Mouse (Mus musculus) cerebellum, postnatal 4 days (tissue): Measurements from ENCODE around the gene Trp53tg5.

Source experiments
- DNase-seq, 2 experiments: peaks; one replicate each; pipeline ENCODE4 v3.0.0; 2022; ENCODE audit warnings: low spot score in 2 of 2, mixed read lengths in 1 of 2

The Trp53tg5 gene

DNA sequence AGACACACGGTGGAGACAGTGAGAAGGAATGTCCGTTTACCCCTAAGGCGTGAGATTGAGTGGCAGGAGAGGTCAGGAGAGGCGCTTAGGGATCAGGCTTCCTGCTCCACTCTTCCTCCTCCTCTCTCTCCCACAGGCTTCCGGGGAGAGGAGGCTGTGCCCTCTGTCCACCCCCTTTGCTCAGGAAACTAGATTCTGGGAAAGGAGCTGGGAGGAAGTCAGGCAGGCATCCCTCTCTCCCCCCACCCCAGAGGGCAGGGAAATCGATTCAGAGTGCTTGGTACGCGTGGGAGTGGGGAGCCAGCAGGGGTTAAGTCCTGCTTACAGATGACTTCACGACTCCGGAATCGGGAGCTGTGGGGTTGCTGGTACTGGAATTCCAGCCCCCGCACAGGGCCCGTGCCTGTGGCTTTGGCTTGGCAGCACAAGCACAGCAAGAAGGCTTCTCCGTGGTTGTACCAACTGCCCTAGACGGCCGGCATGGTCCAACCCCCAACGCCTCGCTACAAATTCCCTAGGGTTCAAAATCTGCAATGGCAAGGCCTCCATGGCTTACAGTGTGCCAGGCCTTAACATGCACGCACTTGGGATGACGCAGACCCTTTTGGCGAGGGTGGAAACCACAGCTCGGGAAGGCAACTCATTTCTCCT is 40.9 kb downstream of the Trp53tg5 start:
- DNase-seq = no peak

DNA sequence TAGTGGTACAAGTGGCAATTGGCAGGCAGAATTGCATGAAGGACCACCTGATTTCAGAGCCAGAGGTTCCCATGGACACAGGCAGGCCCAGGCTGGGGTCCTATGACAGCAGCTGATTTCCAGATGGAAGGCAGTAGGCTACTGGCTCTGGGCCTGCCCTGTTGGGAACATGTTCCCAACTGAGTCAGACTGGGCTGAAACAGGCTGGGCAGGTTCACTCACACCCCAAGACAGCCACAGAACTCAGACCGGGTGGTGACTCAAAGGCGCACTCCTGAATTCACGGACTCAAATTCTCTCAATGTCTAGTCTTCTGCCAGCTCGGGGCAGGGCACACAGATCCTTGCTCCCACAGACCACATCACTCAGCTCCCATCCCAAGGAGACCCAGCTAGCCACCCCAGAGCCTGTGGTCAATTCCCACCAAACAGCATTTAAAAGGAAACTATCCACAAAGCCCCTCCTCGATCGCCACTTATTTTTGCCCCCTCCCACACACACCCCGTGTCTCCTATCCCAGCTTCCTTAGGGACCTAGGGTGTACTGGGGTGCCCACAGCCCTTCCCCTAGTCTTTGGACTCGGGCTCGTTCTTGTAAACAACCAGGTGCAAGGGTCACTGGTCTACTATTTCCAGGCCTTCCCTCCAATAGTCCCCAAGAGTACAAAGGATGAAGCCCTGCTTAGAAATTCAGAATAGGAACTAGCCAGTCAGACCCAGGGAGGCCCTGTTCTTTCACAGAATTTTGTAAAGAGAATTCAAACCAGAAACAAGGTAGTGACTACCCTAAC is 41.7 kb downstream of the Trp53tg5 start:
- no peak for DNase-seq

DNA sequence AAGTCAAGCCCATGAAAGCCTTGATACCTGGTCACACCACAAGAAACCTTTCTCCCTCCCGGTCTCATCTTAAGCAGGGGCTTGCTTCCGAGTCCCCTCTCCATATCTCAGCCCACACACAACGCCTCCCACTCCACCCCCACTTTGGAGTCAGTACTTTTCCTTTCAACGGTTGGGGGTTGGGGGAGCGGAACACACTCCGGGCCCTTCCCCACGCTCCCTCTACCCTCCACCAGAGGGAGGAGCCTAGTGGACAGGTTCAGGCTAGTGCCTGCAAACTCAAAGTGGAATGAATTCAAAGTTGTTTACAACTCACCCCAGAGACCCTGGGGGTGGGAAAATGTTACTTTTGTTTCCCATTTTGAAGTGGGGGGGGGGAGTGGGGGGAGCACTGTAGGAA is 42.8 kb downstream of the Trp53tg5 start:
- DNase-seq = no peak

DNA sequence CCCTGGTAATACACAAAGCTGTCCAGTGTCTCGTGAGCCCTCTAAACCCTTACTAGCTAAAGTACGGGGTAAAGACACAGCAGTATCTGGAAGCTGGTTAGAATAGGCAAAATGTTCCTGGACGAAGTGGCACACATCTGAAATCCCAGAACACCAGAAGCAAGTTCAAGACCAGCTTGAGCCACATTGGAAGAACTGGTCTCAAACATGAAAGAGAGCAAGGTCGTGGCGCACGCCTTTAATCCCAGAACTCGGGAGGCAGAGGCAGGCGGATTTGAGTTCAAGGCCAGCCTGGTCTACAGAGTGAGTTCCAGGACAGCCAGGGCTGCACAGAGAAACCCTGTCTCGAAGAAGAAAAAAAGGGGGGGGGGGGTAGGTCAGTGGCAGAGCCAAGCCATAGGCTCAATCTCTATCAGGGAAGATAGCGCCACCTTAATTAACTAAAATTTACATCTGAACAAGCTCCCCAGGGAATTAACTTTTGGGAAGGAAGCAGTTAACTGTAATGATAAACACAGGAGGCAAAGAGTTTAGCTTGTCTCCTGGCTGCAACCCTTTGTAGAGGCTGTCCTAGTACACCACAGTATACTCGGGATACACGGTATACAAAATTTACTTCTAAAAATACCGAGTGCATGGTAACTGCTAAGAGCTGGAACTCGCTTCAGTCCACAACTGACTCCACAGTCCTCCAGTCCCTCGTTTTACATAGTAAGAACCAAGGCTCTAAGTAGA is 43.5 kb downstream of the Trp53tg5 start:
- DNase-seq = no peak

DNA sequence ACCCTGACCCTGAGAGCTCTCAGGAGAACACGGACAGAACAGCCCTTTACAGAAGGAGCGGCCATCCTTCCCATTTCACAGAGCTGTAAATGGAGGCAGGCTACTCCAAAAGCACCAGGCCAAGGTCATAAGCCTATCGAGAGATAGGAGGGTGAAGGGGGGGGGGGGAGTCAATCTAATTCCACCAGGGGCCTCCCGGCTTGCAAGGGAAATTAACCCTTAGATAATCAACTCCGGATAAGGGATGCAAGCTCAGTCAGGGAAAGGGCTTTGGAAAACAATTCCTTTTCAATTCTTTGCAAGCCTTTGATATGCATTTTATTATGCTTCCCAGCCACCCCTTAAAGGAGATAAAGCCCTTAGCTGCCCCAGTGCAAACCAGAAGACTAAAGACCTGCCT is 45.1 kb downstream of the Trp53tg5 start:
- DNase-seq = no peak

DNA sequence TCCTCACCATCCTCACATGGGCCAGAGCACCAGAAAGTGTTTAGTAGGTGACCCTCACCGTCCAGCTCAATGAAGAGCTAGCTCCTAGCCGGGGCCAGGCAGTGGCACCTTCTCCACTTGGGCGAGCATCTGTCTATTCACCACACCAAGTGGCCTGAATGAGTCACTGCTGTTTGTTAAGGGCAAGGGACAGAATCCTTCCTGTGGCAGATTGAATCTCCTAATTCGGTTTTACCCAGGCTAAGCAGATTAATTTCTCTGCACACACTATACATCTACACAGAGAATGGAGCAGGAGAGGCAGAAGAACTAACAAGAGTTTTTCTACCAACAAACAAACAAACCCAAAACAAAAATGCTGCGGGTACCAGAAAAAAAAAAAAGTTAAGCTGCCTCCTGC is 46.6 kb downstream of the Trp53tg5 start:
- DNase-seq = no peak

DNA sequence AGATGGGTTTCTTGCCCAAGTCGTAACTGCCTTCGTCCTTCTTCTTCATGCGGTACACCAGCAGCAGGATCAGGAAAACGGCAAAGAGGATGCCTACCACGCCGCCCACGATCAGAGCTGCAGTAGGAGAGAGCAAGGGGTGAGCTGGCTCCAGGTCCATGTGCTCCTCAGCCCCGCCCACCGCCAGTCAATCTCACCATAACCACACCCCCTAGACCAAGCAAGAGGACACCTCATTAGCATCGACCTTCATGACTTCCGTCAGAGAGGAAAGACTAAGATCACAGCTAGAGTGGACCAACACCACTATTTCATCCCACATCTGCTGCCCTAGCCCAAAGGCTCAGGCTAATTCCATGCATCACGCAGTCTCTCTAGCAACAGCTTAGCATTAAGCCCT is 47.4 kb downstream of the Trp53tg5 start:
- DNase-seq = no peak

DNA sequence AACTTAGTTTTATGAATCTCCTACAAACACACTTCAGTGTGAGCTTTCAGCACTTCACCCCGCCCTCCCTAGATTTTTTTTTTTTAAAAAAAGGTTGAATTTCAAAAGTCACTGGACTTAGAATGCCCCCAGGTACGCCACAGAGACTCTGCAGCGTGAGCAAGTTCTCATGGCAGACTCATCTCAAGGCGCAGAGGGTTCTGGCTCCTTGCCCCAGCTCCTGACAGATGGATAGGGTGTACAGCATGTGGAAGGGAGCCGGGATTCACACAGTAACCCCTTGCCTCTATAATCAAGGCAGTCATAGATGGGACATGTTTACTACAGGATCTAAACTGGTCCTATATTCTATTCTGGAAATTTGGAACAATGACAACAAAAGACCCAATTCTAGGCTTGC is 48.1 kb downstream of the Trp53tg5 start:
- DNase-seq = no peak

DNA sequence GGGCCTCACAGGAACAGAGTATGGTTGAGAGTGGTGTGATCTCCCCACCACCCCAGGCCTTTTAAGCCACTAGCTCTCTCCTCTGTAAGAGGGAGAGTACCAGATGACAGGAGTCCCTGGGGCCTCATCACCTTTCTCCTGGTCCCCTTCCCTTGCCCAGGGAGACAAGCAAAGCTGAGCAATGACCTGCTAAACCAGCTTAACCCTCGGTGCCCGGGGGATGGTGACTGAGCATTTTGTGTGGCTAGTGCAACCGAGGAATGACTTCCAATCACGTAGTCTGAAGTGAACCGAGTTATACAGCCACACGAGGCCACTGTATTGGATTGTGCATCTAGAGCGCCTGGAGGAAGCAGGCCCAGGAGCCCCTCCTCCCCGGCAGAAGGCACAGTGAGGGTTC is 49.1 kb downstream of the Trp53tg5 start:
- no peak for DNase-seq

DNA sequence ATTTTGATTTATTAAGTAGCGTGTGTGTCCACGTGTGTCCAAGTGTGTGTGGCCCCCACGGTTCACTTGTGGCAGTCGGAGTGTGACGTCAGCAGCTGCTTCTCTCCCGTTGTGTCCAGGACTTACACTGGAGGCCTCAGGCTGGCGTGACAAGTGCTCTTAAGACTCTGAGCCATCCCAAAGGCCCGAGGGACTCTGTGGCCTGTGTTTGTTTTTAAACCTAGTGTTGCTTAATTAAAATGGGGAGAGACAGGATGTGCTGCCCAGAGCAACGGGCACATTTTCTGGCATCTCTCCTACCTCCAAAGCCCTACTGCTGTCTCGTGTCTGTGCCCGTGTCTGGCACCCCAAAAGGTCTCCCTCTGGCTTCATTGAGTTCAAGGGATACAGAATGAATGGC is 50.1 kb downstream of the Trp53tg5 start:
- no peak for DNase-seq

DNA sequence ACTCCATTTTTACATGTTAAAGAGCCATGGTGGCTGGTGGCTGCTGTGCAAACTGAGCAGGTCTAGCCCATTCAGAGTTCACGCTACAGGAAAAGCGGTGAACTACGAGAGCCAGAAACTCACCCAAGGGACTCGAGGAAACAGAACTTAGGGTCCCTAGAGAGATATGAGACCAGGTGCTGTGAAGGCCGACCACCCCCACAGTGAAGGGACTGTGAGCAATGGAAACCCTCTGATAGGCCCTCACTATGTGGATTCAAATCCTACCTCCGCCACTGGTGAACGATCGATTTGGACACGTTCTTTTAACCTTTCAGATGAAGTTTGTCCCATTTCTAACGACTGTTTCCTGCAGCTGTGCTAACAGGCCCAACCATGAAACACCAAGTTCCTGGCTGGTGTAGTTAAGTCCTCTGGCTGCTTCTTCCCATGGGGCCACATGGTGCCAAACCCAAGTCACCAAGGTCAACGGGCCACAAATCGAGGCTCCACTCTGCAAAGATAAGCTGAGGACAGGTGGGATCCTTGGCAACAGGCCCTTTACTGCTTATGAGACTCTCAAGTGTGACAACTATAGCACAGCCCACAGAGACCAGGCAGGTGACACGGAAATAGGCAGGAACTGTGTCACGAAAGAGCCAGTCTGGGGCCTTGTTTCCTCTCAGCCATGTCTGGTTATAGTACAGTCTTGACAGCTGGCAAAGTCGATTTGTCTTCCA is 50.7 kb downstream of the Trp53tg5 start:
- DNase-seq = no peak

DNA sequence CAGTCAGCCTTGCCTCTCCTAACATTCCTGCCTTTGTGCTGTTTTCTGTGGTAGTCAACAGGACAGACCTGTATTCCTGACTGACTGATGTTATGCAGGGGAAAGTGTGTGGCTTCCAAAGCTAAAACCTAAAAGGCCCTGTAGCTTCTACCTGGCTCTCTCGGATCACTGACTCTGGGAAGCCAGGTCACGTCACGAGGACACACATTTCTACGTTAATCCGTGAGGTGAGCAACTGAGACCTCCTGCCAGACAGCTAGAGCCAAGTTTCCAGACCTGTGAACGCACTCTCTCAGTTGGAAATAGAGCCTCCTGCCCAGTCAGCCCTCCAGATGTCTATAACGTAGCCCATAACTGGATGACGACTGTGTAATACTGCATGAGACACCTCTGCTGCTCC is 51.5 kb downstream of the Trp53tg5 start:
- no peak for DNase-seq

DNA sequence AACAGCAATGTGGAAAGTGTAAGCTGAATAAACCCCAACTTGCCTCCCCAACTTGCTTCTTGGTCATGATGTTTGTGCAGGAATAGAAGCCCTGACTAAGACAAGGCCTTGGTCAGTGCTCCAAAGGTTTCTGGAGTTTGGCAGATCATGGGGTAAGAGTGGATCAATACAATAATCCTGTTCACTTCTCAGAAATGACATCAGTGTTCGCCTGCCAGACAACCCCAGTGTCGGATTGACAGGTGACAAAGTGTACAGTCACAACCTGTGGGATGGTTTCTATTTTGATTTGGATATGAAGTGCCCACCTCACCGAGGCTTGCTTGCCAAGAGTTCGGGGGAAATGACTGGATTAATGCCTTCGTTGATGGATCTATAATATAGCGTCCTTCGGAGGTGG is 52.2 kb downstream of the Trp53tg5 start:
- no peak for DNase-seq
